Mouse (Mus musculus) T-helper 1 cell (primary cell): ENCODE measurements around the gene Itch.
"Not testable (repeated sequence)": the region's sequence is repeated elsewhere in the genome, so short reads cannot be mapped to it uniquely, and the experiment has no call there.

Source experiments
- in situ Hi-C: fragments of 300-600 bp; cut with MboI, MseI; formaldehyde crosslinking; loops from one replicate; pipeline ENCODE4 v1.15.1; 2025; ENCODE audit warnings: high pct_unique_total_duplicates

Itch gene

DNA sequence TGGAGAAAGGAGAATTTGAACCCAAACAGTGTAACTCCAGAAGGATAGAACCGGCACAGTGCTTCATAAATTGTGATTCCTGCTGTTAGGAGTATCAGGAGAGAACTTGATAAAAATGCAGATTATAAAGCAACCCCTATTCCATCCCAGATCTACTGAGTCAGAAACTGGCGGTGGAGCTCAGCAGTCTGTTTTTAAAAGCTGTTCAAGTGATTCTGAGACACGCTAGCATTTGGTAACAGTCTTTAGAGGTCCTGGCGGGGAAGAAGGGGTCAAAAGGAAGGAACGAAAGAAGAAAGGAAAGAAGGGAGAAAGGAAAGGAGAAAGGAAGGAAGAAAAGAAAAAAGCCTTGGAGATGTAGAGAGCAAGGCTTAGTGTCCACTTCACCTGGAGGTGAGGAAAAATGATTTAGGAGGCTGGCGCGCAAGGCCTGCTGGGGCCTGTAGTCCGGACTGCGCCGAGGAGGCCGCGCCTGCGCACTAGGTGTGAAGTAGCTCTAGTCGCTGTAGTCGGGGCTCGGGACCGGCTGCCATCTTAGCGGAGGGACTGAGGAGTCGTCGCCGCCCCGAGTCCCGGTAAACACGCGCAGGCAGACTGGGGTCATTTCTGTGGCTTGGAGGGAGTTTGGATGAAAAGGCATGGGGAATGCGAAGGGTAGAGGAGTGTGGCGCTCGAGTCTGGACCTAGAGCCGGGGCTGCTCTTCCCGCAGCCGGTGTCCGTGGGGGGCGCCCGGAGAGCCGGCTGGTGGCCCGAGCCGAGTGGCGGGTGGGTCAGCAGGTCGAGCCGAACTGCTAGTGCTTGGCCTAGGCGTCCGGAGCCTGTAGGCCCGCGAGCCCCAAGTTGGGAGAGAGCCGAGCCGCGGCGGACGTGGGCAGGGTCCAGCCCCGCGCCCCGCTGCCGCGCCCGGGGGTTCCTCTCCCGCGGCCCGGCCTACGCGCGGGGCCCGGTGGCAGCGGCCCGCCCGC, at the start of gene Itch:
Gene Itch (plus strand): TSS at position 499 of the 966 bp plus-strand sequence.
- in situ Hi-C loops = no loop called here

DNA sequence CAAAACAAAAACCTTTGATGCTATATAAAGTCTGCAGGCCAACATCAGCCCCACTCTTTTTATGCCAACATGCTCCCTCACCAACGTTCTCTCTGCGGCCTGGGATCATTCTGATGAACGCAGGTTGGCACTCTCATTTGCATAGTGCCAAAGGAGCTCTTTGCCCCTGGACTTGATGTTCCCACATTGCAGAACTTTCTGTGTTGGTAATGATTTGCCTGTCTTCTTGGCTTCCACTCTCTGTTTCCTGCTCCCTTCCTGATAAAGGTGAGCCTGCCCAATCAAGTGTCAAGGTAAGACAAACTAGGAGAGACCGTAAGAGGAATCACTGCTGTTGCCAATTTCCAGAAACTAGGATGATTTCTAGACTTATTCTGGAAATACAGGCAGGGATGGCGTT, 48.8 kb upstream of the Itch start:
- in situ Hi-C loops = loop anchor here (5.0 kb wide), 1 partner anchor 68 kb away; no protein-coding TSS in a partner anchor

DNA sequence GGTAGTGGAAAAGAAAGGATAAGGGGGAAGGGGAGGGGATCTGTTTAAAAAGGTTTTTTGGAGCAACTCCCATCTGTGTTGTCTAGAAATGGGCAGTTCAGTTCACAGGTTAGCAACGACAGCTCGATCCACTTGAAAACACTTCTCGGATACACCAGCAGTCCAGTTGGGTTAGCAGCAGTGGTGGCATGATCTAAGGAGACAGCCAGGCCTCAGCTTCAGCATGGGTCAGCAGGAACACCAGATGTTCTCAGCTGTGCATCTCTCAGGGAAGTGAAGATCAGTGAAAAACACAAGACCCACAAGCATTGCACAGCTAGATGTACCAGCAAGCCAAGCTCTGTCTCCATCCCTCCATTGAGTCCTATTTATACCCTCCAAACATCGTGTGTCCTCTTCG, 47.0 kb upstream of the Itch start:
- in situ Hi-C loops = no loop called here

DNA sequence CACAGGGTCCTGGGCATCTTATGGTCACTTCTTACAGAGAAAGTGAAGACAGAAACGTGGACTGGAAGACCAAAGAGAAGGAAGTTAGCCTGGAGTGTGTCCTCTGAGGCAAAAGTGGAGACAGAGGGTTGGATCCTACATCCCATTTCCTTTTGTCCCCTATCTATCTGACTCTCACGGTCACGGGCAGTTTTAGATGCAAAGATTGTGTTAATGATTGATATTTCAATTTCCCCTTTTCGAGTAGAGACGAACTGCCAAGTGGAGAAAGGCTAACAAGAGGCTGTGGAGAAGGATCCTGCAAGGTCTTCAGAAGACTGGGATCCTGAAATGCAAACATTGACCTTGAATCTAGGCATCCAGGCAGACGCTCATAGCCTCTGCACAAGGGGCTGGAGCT, 45.0 kb upstream of the Itch start:
- in situ Hi-C loops = no loop called here

DNA sequence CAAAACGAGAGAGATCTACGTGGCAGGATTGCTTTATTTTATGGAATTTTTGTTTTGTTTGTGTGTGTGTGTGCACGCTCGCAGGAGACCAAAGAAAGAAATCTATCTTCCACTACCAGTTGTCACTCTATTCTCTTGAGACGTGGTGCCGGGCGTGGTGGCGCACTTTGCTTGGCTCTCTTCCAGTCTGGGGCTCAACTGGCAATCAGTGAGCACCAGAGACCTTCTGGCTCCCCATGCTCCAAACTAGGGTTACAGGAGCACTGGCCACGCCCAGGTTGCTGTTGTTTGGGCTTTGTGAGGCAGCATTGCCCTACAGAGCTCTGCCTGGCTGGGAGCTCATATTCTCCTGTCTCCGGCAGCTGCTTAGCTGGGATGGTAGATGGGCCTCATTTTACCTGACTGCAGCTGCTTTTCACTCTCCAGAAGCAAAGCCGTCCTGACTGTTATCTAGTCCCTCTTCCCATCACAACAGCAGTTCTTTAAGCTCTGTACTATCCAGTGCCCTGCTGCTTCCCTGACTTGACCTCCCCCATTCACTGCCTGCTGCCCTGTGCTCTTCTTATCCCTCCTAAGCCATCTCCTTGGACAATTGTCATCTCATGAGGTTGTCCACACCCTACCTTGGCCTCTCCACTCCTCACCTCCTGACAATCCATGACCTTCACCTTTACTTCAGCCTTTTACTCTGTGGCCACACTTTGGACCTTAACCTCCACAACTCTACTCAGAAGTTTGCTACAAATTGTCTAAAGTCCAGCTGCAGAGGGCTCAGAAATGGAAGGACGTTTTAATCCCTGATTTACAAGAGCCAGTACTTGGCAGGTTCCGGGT, 42.2 kb upstream of the Itch start:
- in situ Hi-C loops = no loop called here

DNA sequence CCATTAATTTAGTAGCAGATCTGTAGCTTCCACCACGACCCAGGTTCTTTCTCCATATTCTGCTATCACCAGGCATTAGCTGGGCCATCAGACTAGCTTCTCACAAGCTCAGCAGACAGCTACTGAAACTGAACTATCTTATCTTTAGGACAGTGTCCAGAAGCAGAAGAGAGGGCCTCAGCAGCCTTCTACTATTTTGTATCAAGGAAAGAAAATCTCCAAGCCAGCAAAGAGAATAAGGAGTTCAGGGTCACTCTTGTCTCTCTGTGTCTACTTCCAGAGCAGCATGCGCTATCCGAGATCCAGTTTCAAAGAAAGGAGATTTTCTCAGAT, 41.6 kb upstream of the Itch start:
- in situ Hi-C loops = no loop called here

DNA sequence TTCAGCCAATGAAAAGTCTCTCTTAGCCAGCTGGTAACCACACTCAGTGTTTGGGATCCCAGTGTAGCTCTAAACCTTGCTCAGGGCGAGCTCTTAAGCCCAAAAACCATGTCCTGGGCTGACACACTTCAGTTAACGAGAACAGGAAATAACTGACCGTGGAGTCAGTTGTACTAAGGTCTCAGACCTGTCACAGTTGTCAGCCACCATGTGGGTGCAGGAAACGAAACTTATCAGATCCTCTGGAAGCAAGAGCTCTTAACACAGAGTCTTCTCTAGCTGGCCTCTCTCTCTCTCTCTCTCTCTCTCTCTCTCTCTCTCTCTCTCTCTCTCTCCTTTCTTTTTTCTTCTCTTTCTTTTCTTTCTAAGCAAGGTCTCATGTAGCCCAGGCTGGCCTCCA, 39.9 kb upstream of the Itch start:
- in situ Hi-C loops = no loop called here

DNA sequence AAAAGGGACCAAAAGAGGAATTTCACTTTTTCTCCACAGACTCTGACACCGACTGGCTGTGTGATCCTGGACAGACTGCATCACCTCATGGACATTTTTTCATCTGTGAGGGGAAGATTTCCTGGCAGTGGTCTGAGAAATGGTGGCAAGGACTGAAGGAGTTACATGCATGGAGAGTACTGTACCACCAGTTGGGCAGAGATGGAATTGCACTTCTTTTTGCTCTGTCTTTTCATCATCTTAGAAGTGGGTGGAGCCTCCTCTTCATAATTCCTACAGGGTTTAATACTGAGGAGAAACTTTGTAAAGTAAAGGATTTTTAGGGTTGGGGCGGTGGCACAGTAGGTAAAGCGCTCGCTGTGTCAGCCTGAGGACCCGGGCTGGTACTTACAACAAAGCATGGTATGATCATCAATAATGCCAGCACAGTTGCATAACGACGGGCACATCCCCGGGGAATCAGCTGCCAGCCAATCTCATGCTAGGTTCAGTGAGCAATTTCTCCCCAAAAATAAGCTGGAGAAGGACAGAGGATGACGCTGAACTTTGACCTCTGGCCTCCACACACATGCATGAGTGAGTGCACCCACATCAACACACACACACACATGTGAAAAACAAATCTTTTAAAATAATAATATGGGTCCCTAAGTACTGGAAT, 34.5 kb upstream of the Itch start:
- in situ Hi-C loops = no loop called here

DNA sequence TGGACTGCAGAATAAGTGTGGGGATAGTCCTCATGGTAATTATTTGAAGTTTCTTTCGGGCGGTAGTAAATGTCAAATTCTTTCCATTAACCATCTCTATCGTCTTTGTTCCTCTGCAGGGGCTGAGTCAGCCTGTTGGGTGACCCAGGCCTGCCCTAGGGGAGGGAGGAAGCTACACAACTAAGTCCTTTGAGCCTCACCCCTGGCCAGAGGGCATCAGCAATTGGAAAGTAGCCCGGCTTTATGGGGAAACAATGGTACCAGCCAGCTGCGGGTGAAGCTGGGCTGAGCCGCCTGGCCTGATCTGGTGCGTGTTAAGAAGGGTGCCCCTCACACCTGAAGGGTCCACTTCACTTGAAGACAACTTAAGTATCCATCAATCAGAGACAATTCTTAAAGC, 33.9 kb upstream of the Itch start:
- in situ Hi-C loops = no loop called here

DNA sequence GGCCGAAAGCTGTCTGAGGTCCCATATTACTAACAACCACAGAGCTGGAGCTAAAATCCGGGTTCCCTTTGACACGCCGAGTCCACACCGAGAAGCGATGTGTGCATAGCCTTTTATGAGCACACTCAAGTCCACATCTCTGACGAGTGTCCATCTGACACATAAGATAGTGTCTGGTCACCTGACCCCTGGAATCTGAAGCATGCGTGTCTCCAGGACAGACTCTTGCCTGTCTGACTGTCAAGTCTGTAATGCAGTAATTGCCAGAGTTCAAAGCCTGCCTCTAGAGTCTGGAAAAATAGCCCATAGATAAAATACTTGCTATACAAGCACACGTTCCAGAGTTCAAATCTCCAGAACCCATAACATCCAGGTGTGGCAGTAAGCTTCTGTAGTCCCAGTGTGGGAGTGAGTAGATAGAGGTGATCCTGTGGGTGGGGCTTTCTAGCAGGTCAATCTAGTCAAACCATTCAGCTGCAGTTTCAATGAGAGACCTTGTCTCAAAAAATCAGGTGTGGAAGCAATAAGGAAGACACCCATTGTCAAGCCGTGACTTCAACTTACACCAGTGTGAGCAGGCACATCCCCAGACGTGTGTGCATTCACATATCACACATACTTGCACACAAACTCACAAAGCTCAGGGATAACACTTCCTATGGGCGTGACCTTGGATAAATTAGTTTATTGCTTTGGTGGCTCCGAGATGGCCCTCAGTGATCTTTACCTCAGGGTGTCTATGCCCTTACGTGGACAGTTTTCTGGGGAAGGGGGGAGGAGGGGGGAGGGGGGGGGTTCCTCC, 33.1 kb upstream of the Itch start:
- in situ Hi-C loops = no loop called here

DNA sequence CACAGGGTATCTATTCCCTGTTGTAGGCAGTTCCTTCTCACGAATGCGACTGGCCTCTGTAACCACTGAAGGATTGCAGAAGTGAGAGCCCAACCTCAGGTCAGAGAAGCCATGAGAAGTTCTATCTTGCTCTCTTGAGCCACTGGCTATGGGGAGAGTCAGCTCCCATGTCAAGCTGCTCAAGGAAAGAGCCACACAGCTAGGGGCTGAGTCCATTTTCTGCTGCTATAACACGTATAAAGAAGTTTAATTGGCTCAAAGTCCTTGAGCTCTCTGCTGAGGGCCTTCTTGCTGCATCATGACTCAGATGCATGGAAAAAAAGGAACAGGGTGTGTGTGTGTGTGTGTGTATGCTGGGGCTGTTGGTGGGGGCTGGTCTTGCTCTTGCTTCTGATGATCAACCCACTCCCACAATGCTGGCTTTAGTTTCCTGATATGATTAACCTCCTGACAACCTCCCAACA, 32.5 kb upstream of the Itch start:
- in situ Hi-C loops = no loop called here

DNA sequence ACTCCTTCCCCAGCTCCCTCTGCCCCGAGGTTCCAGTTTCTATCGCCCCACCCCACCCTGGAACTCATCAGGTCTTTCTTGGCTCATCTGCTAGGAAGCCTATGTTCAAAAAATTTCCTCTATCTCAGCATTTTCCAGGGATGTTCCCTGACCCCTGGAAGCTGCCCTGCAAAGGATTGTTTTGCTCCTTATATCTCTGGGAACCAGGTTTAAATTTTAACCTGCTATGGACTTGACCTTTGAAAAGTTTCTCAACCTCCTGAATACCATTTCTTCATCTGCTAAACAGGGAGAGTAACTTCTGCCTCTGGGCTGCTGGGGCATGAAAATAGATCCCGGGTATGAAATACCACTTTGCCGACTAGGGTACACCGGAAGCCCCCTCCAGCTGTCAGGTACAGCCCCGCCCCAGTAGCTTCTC, 31.5 kb upstream of the Itch start:
- in situ Hi-C loops = no loop called here

DNA sequence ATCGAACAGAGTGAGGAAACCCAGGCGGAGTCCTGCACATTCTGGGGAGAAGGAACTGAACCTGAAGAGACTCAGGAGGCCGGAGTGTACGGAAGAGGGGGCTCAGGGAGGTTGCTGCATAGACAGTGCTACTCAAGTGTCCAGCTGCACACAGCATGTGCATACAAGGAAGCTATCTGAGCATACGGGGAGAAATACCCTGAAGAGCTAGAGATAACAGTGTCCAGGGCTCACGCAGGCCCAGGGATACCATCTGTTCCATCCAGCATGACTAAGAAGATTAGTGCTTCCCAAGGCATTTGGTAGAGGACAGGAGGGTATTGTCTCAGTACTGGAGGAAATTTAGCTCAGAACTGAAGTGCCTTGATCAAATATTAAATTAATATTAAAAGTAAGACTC, 29.7 kb upstream of the Itch start:
- in situ Hi-C loops = no loop called here

DNA sequence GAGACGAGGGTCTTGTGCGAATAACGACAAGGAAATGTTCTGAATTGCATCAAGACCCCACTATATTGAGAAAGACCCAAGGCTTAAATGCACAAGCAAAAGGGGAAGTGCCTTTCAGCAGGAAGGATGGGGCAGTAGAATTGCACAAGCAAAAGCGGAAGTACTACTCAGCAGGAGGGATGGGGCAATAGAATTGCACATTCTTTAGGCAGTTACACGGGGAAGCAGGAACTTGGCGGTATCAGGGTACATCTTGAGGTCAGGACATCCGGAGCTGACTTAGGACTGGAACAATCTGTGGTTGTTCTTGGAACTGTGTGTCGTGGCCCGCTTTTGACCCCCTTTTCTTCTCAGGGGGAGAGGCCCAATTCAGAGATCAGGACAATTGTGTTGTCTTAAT, 26.0 kb upstream of the Itch start:
- in situ Hi-C loops = not testable (repeated sequence)

DNA sequence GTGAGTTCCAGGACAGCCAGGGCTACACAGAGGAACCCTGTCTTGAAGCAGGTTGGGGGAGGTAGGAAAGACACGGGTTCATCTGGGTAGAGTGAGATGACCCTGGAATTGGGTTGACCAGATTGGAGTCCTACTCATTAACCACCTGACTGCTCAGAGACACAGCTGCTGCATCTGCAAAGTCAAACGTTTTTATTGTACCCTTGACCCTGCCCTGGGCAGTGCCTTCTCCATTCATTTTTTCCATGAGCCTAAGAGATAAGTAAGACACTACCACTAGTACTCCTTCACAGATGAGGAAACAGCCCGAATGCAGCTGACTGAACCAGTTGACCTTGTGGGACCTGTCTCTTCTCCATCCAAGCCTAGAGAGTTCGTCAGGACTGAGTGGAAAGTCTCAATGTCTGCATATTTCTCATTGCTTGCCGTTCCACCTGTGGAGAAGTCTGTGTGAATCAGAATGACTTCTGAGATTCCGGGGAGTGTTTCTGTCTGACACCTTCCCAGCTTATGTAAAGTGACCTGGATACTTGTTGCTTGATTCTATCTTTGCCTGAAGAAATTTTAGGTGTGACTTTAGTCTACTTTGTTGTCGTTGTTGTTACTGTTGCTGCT, 18.0 kb upstream of the Itch start:
- in situ Hi-C loops = loop anchor here (10.0 kb wide), 1 partner anchor 751 kb away; no protein-coding TSS in a partner anchor

DNA sequence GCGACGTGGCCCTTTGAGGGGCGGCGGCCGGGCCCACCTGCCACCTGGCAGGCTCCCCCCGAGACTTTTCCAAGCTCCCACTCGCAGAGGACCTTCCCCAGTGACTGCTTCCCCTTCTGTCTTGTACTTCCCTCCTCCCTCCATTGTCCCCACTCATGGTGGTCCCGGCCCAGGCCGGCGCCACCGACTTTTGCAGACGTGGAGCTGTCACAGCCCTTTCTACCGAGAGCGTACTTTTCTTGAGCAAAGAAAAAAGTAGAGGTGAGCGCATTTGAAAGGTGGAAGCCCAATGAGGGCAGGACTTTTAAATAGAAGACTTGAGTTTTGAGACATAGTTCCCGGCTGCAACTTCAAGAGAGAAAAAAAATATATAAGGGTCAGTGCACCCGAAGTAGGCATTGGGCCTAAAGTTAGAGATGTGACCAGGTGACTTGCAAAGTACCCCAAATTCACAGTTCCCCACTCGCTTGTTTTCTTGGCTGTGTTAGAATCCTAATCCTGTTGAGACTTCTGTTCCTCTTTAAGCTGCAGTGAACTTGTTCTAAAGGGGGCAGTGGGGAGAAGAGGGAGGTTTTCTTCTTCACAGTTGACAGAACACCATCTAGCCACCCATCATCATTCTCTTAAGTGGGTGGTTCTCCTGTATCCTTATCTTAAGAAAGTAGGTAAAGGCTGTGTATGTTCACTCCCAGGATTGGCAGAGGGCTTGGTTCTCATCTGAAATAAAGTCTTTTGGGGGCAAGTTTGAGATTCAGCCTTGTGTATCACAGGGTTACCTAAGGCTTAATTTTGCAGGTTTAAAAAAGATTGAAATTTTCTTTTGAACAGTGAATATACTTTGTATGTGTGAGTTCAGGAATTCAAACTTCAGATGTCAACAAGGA, 910 bp downstream of the Itch start:
- in situ Hi-C loops = no loop called here

DNA sequence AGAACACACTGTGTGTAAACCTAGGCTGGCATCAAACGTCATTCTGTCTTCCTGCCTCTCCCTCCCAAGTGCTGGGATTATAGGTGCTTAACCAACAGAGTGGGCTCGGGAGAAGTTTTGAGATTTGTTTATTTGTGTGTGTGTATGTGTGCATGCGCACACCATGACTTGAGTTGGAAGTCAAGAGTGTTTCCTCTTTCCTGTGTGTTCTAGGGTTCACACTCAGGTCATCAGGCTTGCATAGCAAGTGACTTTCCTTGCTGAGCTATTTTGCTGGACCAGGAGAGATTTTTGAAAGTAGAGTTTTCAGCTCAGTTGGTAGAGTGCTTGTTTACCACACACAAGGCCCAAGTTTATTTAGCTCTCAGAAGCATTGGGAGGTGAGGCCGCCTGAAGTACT, 1.8 kb downstream of the Itch start:
- in situ Hi-C loops = no loop called here

DNA sequence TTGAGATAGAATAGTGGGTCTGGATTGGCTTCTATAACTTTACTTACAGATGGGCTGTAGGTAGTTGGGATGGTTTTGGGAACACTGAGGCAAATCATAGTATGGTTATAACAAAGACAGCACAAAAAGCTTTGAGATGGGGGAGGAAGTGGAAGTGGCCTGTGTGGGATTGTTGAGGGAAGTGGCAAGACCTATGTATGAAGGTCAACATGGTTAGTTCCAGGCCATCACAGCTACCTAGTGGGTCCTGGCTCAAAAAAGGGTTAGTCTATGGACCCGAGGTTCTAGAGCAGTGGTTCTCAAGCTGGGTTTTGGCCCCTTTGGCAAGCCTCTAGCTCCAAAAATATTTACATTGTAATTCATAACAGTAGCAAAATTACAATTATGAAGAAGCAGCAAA, 2.2 kb downstream of the Itch start:
- in situ Hi-C loops = no loop called here

DNA sequence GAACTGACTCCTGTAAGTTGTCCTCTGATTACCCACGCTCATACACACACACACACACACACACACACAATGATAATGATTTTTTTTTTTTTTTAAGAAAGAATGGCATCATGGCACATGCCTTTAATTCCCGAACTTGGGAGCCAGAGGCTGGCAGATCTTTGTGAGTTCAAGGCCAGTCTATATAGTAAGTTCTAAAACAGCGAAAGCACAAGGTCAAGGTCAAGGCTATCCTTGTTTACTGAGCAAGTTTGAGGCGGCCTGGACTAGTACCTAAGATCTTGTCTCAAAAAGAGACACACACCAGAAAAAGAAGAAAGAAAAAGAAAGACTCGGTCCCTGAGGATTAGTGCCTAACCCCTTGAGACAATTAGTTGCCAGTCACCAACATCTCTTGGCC, 7.7 kb downstream of the Itch start:
- in situ Hi-C loops = no loop called here
